Mouse (Mus musculus): ENCODE results near the gene Ank.
A peak's percentile ranks its signal among the peaks of the same experiment; 100 is the strongest.

Gene Ank

GRCm38 (mm10) chr15:27539745-27540144, 73.3 kb downstream of the Ank start:
- peak; percentile 88 for DNase-seq (ENCODE audit: low spot score)

- DNase-seq (ENCODE audit: low spot score): no peak
These were observed 78.7 kb downstream of the Ank start for GRCm38 (mm10) chr15:27545203-27545602.

GRCm38 (mm10) chr15:27548110-27548509, 81.6 kb downstream of the Ank start:
- no peak for DNase-seq (ENCODE audit: low spot score)

DNA sequence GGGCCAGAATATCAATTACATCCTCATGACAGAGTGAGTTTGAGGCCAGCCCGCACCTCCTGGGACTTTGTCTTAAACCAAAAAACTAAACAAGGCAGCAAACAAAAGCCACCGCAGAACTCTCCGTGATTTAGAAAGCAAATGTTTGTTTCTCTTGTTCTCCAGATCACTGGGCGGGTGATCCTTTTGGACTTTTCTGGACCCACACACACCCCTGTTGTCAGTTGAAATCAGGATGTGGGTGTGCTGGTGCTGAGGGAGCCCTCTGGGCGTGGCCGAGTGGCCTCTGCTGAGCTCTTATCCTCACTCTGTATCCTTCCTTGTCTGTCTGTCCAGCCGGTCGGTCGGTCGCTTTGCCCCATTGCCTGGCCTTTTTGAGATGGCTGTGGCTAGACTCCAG, 82.6 kb downstream of the Ank start:
- DNase-seq (ENCODE audit: low spot score): no peak

GRCm38 (mm10) chr15:27549878-27550277, 83.4 kb downstream of the Ank start:
- no peak for DNase-seq (ENCODE audit: low spot score)

DNA sequence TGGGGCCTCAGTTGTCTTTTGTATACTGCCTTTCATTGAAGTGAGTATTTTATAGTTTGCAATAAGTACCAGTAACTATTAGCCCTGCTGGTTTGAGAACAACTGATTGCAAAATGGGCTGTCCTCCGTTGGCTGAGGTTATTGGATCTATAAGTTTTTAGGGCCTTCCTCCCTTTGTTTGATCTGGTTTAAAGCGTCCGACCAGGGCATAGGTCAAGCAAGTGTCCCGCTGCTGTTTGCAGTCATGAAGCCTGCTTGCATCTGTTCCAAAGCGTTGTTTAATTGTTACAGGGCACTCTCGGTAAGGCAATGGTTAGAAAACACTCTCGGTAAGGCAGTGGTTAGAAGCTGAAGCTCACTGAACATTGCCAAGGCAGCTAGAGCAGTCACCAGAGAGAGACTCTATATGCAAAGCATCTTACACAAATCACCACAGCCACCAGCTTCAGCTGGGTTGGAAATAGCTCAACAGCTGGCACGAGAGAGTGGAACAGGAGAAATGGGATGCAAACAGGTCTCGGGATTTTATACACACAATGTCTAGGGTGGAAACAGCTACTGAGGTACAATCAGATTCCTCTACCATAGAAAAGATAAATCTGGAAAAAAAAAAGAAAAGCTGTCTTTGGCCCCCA, 84.0 kb downstream of the Ank start:
- DNase-seq (ENCODE audit: low spot score): no peak

DNA sequence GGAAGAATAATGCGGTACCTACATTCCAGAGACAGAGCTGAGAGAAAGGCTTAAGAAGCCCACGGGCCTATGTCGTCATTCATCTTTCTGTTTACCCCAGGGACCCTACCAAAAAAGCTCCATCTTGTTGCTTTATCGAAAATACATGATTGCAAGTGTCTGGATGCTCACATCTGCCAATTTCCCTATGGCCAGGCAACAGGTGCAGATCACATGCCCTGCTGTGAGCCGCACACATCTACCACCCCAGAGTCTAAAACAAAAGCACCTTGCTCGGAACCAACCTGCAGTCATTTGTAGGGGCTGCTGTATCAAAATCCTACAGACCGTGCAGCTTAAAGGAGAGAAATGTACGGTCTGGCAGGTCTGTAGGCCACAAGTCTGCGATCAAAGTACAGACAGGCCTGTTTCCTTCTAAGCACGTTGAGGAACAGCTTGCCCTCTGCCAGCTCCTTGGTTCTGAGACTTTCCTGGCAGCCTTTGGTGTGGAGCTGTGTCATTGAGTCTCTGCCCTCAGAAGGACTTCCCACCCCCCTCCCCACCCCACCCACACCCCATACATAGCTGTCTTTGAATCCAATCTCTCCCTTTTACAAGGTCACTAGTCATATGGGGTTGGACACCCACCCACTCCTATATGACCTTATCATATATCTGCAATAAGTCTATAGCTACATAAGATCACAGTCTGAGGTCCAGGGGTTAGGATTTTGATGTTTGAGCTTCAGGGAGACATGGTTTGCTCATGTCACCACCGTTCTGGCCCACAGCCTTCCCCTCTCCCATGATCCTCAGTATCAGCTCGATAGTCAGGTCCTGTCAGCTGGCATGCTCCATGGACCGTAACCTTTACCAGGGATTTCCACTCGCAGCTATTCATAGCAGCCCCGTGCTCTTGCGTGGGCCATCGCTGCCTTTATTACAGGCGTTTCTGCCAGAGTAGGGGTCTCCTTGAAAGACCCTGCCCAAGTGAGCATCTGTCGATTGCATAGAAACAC, 84.9 kb downstream of the Ank start:
- DNase-seq (ENCODE audit: low spot score): no peak

DNA sequence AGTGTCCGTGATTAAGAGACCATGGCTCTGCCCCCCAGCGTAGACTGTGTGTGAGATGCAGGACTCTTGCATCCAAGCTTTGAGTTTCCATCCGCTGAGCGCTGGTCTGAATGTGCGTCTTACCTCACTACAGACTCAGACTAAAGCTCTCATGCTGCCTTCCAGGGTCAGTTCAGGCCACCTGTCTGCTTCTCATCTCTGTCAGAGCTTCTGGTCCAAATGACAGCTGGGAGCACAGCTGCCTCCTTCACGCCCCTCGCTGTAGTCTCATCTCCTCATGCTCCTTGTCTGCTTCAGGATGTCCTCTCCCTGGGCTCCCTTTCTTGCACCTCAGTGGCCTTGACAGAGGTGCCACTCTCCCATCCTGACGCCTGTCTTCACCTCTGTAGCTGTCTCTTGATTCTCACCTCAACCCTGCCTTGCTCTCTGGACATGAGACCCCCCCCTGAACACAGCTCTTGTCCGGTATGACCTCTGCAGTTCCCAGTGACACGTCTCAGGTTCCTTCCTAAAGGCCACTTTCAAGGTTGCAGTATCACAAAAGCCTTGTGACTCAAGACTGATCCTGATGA, 85.7 kb downstream of the Ank start:
- no peak for DNase-seq (ENCODE audit: low spot score)

DNA sequence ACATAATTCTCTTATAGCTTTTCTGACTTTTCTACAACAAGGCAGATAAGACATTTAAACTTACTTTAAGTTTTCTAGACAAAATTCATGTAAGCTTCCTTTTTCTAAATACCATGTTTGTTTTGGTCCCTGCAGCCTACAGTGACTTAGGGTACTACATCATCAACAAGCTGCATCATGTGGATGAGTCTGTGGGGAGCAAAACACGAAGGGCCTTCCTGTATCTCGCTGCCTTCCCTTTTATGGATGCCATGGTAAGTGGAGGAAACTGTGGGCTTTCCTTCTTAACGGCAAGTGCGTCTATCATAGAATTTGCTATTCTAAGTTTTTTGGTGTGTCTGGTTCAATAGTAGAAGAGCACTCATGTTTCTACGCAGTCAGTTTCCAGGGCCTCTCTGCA, 87.1 kb downstream of the Ank start:
- DNase-seq (ENCODE audit: low spot score): no peak

DNA sequence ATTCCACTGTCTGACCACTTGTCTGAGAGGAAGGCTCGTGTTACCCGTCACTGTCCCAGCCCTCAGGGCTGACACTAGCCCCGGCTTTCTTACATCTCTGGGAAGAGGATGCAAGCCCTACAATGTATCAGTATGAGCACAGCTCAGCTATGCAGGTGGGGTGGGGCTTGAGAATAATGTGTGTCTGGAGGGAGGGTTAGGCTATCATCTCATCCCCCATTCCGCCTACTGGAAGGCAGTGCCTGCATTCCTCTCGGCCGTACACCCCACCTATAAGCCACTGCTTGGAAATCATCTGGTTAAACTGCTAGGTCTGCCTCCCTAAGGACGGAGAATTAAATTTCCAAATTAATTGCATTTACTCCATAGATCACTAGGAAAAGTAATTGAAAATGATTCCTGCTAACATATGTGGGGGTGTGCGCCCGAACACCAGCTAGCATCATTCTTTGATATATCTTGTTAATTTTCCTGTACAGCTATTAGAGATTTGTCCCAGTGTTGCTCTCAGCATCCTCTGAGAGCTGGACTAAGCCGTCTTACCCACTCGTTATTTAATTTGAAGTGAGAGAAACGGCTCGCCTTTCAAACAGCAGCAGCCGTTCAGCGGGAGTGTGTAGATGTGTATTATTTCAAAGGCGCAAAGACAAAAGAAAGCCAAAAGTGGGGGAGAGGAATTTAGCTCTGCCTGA, 92.1 kb downstream of the Ank start:
- DNase-seq (ENCODE audit: low spot score): no peak

GRCm38 (mm10) chr15:27560315-27560714, 93.8 kb downstream of the Ank start:
- DNase-seq (ENCODE audit: low spot score): no peak

- DNase-seq (ENCODE audit: low spot score): no peak
These were observed 97.9 kb downstream of the Ank start for GRCm38 (mm10) chr15:27564106-27565100.

DNA sequence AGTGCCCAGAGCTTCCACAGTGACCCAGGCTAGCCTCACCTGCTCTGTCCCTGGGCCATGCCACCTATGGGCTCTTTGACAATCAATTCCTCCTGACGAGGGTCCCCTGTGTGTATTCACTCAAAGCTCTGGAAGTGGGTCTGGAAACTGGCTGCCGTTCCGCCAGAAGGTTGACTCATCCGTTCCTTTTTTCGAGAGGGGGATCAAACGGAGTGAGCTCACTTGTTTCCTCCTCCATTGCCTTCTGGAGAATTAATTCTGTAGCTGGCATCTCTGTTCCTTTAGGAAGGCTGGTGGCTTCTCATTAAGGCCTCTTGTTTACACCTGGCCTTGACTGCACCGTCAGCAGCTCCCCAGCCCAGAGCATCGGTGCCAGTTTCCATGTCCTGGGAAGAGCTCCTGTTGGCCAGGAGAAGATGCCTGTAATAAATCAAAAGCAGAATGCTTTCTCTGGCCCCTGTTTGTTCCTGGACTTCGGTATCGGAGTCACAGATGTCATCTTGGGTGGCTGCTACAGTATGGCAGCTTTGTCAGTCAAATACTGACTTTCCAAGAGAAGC, 99.2 kb downstream of the Ank start:
- DNase-seq (ENCODE audit: low spot score): no peak

- DNase-seq (ENCODE audit: low spot score): no peak
These were observed 100.9 kb downstream of the Ank start for GRCm38 (mm10) chr15:27567356-27567755.

DNA sequence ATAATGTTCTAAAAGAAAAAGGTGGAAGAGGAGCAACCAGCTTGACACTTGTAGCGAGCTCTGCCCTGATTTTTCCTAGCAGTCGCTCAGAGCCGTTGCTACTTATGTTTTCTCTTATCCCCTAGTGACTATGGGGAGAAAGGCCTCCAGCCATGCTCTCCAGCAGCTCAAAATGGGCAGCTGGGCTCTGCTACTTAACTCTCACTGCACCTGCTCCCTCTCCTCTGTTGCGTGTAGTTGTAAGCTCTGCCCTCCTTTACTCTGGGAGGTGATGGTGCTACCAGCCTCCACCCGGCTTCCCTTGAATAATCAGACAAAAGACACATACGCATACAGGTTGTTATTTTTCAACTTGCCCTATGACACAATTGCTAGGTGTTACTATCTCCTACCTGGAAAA, 101.9 kb downstream of the Ank start:
- DNase-seq (ENCODE audit: low spot score): no peak

GRCm38 (mm10) chr15:27569924-27570323, 103.4 kb downstream of the Ank start:
- peak; percentile 48 for DNase-seq (ENCODE audit: low spot score)

DNA sequence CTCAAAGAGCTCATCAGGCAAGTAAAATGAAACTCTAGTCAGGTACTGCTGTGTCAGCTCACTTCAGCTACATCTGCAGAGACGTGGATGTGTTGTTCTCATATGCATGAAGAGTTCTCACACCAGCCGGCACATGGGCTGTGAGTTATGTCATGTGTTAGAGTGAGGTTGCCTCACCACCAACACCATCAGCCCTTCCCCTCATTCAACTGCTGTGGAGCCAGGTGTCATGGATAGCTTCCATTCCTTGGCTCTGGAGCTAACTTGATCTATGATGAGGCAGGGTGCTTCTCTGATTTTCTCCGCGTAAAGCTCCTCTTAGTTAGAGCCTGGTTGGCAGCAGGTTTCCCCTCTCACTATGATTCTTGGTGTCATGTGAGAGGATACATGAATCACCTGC, 103.9 kb downstream of the Ank start:
- no peak for DNase-seq (ENCODE audit: low spot score)

DNA sequence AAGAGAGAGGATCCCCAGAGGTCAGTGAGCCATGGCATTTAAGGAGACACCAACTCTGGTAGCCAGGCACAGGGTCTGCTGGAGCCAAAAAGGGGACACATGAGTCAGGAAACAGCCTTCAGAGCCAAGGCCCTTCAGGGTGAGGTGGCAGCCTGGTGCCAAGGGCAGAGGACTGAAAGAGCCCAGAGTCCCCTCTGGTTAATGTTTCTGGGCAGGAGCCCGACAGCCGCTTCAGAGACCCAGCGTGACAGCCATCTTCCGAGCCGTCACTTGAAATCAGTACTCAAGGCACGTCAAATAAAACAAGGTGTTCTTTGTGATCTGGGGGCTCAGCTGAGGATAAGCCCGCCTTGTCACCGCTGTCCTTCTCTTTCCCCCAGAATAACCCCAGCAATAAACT, 104.7 kb downstream of the Ank start:
- no peak for DNase-seq (ENCODE audit: low spot score)

GRCm38 (mm10) chr15:27574992-27575781, 108.7 kb downstream of the Ank start:
- DNase-seq (ENCODE audit: low spot score): no peak

DNA sequence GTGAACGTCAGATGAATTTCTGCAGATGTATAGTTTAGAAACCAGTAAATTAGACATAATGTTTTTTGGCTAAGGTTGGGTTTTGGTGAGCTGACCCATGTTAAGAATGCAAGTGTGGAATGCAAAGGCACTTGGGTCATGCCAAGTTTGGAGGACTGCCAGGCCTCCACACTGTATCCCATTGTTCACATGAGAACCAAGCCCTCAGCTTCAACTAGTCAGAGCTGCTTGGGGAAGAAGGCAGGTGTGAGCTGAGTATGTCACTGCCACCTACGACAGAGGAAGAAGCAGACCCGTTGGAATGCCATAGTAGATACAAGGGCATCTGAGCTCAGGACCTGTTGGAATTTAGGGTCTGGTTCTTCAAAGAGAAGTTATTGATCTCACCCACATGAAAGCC, 109.5 kb downstream of the Ank start:
- no peak for DNase-seq (ENCODE audit: low spot score)

Data from adipocyte (in vitro differentiated cells).